Mouse (Mus musculus): ENCODE results near the gene Cacna1c.

- TF ChIP-seq CHD2 (IDR thresholded peaks at IDR 0.05; ENCODE audit: low read depth, low read length) (no peak), MAFK (IDR thresholded peaks at IDR 0.05; ENCODE audit: insufficient read depth, low read depth, low read length) (no peak), ZC3H11A (IDR thresholded peaks at IDR 0.05; ENCODE audit: borderline replicate concordance, low read depth, low read length) (no peak), HCFC1 (IDR thresholded peaks at IDR 0.05; ENCODE audit: borderline replicate concordance, insufficient read depth, low read length) (no peak)
These were observed 1.6 kb downstream of the Cacna1c start for GRCm38 (mm10) chr6:119194601-119195000.
